Mouse (Mus musculus) embryo, embryonic 10.5 days (tissue): ENCODE data around the gene Tas2r143.

Experiments used
- DNase-seq: peaks from one replicate; pipeline ENCODE4 v3.0.0-alpha.2; 2015; ENCODE audit warnings: low spot score

The Tas2r143 gene

GRCm38 (mm10) chr6:42397041-42397657, 2.9 kb upstream of the Tas2r143 start:
- no peak for DNase-seq

- no peak for DNase-seq
Measured at GRCm38 (mm10) chr6:42398285-42398684, 1.8 kb upstream of the Tas2r143 start.

DNA sequence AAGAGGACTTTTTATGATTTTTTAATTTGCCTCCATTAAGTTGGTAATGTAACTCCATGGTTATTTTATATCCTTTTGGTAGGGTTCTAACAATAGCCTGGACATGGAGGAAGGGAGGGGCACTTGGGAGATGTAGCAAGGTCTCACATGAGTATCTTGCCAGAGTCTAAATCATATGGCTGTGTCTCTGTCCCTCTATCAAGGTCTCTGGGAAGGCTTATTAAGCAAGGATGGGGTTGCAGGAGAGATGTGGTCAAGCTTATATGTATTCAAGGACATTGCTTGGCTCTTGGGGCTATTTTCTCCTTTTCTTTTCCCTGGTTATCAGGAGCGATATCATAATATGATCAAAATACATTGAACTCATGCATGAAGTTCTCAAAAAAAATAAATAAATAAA, 1.0 kb upstream of the Tas2r143 start:
- DNase-seq: no peak

DNA sequence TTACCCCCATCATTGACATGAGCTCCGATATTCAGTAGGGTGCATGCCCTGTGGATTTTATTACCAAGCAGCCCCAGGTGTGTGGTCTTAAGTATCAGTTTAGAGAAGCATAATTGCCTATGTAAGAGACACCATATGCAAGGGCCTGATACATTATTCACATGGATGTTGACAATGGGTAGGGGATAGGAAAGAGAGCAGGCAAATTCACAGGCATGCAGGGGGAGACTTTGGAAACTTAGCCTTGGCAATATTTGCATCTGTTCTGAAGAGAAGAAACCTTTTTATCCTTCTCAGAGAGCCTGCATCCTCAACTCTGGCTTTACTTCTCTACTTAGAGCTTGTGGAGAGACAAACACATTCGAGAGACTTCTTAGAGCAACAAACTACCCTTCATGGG, 5.1 kb downstream of the Tas2r143 start, which contains the start of gene Tas2r135:
TSS of gene Tas2r135 (plus strand) at position 301 of the 400 bp plus-strand sequence.
- no peak for DNase-seq

GRCm38 (mm10) chr6:42419443-42419842, 19.4 kb downstream of the Tas2r143 start:
- no peak for DNase-seq

DNA sequence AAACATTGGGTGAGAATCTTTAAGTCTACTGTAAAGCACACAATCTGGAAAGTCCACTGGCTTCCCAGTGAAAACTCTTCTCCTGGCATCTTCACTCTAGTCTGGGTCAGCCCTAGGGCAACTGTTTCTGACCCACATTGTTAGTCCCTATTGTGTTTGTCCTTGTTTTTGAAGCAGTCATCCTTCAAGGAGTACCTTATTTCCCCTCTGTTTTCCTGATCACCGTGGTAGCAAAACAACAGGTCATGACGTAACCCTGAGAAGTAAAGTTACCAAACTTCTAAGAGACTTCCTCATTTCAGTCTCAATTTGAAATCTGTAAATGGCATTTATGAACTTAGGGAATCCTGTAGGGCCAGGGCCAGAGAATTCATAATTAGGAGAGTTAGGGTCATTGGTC, 21.4 kb downstream of the Tas2r143 start:
- DNase-seq: no peak

DNA sequence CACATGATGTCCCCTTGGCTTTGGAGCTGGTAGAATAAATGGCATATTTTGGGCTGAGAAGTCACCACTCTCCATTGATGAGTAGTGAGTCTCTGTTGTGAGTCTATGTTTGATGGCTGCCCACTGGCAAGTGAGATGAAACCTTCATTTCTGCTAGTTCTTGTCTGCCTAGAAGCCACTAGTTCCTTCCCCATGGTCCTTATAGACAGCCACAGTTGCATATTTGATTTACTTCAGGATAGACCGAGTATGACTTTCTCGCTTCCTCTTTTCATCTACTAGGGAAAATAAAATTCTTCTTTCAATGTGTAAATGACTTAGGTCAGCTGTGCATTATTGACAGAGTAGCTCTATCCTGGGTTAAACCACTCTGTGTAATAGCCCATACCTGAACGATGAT, 24.4 kb downstream of the Tas2r143 start:
- no peak for DNase-seq

GRCm38 (mm10) chr6:42426337-42426736, 26.3 kb downstream of the Tas2r143 start:
- DNase-seq: no peak

- DNase-seq: no peak
Measured at GRCm38 (mm10) chr6:42433554-42433953, 33.5 kb downstream of the Tas2r143 start.

DNA sequence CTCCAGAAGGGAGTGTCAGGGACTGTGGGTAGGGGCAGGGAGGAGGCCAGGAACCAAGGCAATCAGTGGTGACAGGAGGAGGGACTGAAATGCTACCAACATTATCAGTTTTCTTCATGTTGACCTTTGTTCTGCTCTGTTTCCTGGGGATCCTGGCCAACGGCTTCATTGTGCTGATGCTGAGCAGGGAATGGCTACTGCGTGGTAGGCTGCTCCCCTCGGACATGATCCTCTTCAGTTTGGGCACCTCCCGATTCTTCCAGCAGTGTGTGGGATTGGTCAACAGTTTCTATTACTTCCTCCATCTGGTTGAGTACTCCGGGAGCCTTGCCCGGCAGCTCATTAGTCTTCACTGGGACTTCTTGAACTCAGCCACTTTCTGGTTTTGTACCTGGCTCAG, 34.4 kb downstream of the Tas2r143 start, which contains the start of gene Tas2r126:
TSS of gene Tas2r126 (plus strand) at position 90 of the 400 bp plus-strand sequence.
- no peak for DNase-seq

GRCm38 (mm10) chr6:42435490-42435889, 35.5 kb downstream of the Tas2r143 start:
- no peak for DNase-seq

- no peak for DNase-seq
Measured at GRCm38 (mm10) chr6:42441395-42441794, 41.4 kb downstream of the Tas2r143 start.

DNA sequence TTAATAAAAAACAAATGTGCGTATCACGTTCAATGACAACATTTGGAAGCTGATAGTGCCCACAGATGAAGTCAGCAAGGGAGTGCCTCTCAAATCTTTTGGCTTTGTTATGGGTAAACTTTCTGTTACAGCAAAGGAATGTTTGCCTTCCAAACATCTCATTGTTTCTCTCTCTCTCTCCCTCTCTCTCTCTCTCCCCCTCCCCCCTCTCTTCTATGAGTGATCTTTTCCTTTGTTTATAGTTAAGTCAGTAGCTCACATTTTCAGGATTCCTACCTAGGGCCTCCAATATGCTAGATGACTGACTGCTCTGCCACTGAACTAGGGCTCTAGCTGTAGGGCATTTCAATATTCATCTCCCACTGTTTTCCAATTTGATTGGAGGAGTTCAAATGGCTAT, 44.5 kb downstream of the Tas2r143 start:
- DNase-seq: no peak

- DNase-seq: no peak
Measured at GRCm38 (mm10) chr6:42447381-42447780, 47.3 kb downstream of the Tas2r143 start.
